Mouse (Mus musculus): ENCODE data around the gene Ccdc103. TPM values are rescaled to one million over a fixed set of nuclear protein-coding genes. Genes with fewer than 3 reads are reported as not detected.

Ccdc103 gene
- total RNA-seq, 2 experiments from 2014 or later, result 1.3 to 1.6 TPM

- DNase-seq (ENCODE audit: extremely low spot score in 1 of 2, low spot score in 2 of 2), result no peak
- intact Hi-C loops (cut with DNase I), result no loop called here
Measured at GRCm38 (mm10) chr11:102930672-102931071, 49.7 kb downstream of the Ccdc103 start.

Other genes starting within 250 kb of the Ccdc103 start
- not detected for gene Meioc, start 217.5 kb upstream of the Ccdc103 start, total RNA-seq (2021)
- 10 to 100 TPM; 27.2 to 32.5 TPM for gene Ccdc43, start 183.4 kb upstream of the Ccdc103 start, total RNA-seq (2021)
- gene Adam11, start 119.8 kb upstream of the Ccdc103 start, total RNA-seq (2021), result 100 to 1,000 TPM; 109 to 114 TPM
- 10 to 100 TPM; 19.7 to 26.1 TPM for gene Gjc1, start 61.5 kb upstream of the Ccdc103 start, total RNA-seq (2021)
- 1 to 10 TPM; 7.9 to 8.1 TPM for gene Higd1b, start 45.4 kb upstream of the Ccdc103 start, total RNA-seq (2021)
- 100 to 1,000 TPM; 101 to 102 TPM for gene Eftud2, start 219 bp upstream of the Ccdc103 start, total RNA-seq (2021)
- not detected for gene Fam187a, start 4.0 kb downstream of the Ccdc103 start, total RNA-seq (2021)
- 100 to 1,000 TPM; 109 to 117 TPM for gene Gfap, start 19.7 kb downstream of the Ccdc103 start, total RNA-seq (2021)
- 1 to 10 TPM; 1.2 to 1.9 TPM for gene Kif18b, start 43.9 kb downstream of the Ccdc103 start, total RNA-seq (2021)
- 10 to 100 TPM; 19.7 to 23.9 TPM for gene C1ql1, start 65.5 kb downstream of the Ccdc103 start, total RNA-seq (2021)
- 10 to 100 TPM; 82.8 to 83.1 TPM for gene Nmt1, start 147.0 kb downstream of the Ccdc103 start, total RNA-seq (2021)
- 10 to 100 TPM; 97.2 to 97.4 TPM for gene Dcakd, start 147.1 kb downstream of the Ccdc103 start, total RNA-seq (2021)
- gene Plcd3, start 220.5 kb downstream of the Ccdc103 start, total RNA-seq (2021), result 10 to 100 TPM; 15.1 to 16.4 TPM
- gene Acbd4, start 220.5 kb downstream of the Ccdc103 start, total RNA-seq (2021), result 10 to 100 TPM; 70.0 to 80.0 TPM
- 10 to 100 TPM; 31.8 to 33.9 TPM for gene Hexim1, start 235.0 kb downstream of the Ccdc103 start, total RNA-seq (2021)

Measured in left cerebral cortex, postnatal 10 days (tissue).